Mouse (Mus musculus) ES-CJ7 (cell line): ENCODE data around the gene Cntln.

Source experiments
- DNase-seq: peaks from one replicate; pipeline ENCODE4 v3.0.0; 2011; ENCODE audit warnings: low read depth, low spot score

The Cntln gene

DNA sequence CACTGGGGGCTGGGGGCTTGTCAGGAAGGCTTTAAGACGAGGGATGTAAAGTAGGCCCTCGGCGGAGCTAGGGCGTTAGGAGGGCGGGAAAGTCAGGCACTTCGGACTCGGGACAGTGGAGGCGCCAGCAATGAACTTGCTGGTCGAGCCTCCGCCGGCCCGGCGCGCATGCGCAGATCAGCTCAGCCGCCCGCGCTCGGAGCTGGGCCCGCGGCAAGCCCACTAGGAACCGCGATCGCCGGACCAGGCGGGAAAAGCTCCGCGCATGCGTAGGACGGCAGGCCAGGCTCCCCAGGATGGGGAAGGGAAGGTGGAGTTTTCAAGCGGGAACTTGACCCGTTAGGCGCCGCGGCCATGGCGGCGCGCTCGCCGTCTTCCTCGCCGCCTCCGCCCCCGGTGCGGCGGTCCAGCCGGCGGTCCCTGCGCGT lies at the start of gene Cntln:
Gene Cntln (plus strand): TSS at position 199 of the 428 bp plus-strand sequence.
- peak; percentile 94 for DNase-seq

DNA sequence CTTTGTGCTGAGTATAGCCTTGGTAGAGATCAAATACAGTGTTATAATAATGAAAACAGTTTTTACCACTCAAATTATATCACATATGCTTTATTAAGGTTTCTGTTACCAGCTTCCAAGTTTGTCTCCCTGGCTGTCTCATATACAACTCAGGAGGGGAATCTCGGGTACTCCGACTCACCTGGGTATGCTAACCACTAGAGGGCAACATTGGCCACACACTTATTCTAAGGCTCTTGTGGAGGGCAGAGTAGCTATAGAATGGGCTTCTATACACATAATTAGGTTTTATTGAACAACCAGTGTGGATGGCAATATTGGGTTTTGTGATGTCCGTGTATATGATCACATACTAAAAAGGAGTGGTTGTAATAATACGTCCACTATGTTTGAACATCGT lies 47.1 kb upstream of the Cntln start:
- peak; percentile 62 for DNase-seq

DNA sequence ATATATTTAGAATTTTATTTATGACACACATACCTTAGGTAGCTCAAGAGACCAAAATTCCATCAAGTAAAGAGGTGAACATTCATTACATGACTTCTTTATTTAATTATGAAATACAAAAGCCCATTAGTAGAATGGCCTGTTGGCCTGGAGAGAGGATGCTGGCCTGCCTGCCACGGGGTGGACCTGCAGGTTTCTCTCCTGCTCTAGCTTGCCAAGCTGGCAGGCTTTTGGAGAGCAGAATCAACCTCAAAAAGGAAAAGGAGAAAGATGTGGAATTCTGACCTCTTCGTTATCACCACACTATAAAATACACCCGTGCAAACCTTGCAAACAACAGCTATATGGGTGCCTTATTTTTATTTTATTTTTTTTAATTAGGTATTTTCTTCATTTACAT lies 45.6 kb upstream of the Cntln start:
- DNase-seq = no peak

DNA sequence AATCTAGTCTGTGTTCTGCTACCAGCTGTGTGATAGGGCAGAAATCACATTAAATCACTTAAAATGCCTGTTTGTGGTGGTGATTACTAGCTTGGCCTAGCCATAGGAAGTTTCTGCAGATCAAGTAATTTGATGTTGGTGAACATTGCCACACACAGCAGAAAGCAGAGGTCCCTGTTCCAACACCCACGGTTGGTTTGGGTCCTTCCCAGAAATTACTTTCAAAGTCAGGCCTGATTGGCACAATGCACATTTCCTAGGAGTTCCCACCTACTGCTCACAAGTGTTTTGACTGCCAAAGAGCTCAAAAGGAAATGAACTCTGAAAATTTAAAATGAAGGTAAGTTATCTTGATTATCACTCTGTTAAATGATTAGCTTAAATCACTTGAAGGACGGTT lies 44.6 kb upstream of the Cntln start:
- no peak for DNase-seq

DNA sequence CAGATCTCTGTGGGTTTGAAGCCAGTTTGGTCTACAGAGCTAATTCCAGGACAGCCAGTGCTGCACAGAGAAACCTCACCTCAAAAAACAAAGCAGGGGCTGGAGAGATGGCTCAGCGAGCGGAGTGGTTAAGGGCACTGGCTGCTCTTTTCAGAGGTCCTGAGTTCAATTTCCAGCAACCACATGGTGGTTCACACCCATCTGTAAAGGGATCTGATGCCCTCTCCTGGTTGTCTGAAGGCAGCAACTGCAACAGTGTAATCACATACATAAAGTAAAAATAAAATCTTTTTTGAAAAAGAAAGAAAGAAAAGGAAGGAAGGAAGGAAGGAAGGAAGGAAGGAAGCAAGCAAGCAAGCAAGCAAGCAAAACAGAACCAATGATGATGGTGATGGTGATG lies 26.5 kb upstream of the Cntln start:
- DNase-seq = peak; percentile 33

DNA sequence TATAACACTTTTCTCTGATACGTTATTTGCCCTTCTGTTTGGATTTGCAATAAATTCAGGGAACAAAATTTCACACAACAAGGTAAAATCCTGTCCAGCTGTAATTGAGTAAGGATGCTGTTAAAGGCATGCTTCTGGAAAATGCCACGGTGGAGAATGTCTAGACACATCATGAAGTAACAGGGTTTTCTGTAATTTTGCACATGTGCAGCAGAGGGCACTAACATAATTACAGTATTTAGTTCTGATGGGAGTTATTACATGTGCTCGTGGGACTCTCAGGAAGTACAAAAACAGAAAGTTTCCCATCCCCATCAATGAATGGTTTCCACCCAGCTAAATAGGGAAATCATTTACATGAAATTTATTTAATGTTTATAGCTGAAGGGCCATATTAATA lies 7.8 kb upstream of the Cntln start:
- DNase-seq = no peak

DNA sequence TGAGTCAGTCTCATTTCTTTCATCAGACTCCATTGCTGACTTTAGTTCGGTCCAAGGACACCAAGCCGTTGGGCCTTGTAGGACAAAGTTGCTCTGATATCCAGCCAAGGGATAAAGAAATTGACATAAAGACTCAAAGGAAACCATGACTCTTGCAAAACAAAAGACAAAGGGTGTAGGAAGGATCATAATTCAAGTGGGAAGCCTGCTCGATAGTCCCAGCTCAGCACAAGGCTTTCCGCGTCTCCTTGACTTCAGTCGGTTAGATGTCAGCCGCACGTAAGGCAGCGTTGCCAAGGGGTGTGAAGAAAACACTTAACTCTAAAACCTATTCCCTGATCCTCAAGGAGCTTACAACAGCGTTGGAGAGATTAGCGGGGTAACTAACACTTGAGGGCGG lies 463 bp upstream of the Cntln start:
- DNase-seq = no peak

DNA sequence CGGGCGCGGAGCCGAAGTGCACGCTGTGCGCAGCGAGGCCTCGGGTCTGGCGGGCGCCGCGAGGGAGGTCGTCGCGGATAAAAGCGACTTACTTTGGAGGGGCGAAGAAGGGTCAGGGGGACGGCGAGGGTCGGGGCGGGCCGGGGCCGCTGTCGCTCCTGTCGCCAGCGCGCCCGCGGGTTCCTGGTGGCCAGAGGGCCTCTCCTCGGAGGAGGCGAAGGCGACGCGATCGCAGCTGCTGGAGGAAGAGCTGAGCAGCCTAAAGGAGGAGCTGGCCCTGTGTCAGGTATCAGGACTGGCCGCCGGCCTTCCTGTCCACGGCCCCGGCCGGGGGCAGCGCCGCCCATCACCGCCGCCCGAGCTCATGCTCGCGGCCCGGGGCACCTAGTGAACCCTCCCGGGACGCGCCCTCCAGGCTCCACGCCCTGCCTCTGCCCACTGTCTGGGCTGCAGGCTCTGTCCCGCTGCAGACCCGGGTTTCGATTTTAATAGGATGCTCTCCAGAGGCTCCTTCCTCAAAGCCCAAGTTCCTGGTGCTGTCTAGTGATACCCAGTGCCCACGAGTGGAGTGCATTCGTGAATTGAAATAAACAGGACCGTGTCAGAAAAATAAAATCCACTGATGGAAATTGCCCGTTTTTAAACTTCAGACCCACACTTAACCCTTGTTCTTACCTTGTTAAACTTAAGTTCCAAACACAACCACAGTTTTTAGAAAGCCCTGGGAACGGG lies 596 bp downstream of the Cntln start:
- peak; percentile 12 for DNase-seq

DNA sequence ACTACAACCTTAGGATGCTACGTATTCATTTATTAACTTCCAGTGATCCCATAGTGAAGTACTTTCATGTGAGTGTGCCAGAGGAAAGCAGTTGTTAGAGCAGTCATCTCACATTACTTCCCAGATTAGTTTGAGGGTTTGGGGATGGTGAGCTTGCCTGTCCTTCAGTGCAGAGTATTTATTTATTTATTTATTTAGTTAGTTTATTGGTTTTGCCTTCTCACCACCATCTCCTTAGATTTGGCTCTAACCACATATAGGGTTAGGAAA lies 1.1 kb downstream of the Cntln start:
- no peak for DNase-seq

DNA sequence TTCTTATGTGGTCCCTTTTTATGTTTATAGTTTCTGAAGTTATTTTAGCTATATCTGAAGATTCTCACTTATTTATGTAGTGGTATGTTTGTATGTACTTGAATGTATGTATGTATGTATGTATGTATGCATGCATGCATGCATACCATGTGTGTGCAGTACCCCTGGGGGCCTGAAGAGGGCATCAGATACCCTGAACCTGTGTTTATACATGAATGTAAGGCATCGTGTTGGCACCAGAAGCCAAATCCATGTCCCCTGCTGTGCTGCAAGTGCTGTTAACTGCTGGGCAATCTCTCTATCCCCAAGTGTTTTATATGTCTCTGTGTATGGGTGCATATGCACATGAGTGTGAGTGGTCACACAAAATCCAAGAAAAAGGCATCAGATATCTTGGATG lies 34.3 kb downstream of the Cntln start:
- DNase-seq = peak; percentile 33

DNA sequence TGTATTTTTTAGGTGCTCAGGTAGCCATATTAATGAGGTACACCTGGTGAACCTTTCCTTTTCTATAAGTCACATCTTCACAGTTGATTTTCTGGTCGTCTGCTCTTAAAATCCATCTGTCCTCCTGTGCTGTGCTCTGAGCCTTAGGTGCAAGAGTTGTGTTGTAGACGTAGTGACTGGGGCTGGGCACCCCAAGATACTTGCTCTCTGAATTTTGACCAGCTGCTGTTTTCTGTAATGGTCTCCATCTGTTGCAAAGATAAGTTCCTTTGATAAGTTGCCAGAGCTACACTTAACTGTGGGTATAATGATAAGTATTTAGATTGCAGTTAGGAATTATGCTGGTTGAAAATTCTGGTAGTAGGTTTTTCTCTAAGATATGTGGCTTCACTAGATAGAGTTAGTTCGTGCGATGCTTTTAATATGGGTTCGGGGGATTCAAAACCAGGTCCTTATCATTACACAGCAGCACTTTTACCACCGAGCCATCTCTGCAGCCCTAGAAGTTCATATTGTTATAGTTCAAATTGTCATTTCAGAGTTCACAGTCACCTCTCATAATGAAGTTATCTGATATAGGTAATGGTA lies 50.3 kb downstream of the Cntln start:
- no peak for DNase-seq

DNA sequence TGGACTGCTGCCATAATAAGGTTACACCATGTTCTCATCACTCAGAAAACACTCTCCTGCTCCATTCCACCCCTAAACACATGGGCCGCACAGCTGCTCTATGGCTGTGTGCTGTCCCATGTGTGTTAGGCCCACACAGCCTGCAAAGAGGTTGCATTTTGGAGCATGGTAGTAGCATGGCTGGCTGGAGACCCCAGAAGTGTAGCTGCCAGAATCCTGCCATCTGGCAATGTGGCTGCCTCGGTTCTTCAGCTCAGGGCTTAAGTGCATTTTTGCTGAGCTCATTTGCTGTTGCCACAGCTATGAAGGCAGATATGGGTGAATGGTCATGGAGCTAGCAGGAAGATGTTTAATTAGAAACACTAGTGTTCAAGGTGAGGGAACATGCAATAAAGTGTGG lies 58.0 kb downstream of the Cntln start:
- no peak for DNase-seq

DNA sequence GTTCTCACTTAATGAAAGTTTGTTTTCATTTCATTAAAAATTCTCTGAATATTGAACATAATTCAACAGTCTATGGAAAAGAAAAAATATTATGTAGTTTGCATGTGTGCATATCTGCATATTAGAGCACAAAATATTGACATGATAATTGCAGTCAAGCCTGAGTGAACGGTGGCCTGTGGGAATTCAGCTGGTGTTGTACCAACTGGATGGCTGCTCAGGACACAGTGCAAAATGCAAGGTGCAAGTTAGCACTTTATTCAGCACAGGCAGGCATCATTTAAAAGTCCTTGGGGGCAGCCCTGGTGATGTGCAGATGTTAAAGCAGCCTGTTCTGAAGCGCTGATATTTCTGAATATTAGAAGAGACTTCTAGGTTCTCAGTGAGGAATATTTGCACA lies 58.5 kb downstream of the Cntln start:
- DNase-seq = no peak

DNA sequence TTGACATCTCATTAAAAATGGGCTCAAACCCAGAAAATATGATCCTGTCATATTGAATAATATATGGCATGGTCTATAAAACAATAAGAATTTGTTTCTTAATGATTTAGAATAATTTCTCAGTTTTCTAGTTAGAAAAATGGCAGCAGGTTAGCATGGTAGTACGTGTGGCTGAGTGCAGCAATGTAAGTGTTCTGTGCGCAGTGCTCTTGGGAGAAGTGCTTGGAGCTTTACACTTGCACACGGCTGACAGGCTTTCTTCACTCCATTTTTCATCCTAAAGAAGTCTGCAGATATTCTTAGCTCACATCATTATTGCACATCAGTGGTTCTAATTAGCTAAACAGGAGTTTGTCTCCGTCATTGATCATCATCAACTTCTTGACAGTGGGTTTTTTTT lies 60.0 kb downstream of the Cntln start:
- no peak for DNase-seq

DNA sequence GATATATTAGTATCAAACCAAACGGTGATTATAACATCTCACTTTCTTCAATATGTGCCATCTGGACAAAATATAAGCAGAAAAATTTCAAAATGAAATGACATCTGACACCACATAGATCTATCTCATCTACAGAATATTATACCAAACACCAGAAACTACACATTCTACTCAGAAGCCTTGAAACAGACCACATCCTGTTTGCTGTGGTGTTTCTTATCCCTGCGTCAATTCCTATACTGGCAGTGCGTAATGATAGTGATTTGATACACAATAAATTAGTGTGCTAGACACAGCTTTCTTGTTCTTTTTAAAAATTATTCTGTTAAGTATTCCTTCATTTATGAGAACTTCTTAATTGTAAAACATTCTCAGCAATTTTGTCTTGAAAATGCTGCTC lies 62.3 kb downstream of the Cntln start:
- no peak for DNase-seq

DNA sequence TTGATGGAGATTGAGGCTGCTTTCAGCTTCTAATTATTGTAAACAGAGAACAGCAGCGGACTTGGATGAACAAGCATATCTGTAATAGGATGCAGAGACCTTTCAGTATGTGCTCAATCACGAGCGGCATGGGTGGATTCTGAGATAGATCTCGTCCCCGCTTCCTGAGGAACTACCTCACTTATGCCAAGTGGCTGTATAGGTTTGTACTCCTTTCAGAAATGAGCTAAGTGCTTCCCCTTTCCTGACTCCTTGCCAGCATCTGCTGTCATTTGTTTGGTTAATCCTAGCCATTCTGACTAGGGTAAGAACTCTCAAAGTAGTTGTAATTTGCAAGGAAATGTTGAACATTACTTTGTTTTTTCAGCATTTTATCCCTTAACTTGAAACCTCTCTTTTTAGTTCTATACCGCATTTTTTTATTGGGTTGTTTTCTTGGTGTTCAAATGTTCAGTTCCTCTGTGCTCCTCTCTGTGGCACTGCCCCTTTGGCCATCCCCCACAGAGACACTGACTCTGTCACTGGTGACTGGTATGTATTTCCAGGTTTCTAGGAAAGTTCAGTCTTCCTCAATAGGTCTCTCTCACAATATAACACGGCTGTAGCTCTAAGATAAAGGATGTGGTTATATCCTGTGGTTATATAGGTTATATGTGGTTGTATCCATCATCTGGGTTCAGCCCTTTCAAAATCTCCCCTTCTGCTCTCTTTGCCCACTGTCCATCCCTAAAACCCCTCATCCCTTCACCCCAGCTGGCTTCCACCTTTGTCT lies 93.0 kb downstream of the Cntln start:
- no peak for DNase-seq

DNA sequence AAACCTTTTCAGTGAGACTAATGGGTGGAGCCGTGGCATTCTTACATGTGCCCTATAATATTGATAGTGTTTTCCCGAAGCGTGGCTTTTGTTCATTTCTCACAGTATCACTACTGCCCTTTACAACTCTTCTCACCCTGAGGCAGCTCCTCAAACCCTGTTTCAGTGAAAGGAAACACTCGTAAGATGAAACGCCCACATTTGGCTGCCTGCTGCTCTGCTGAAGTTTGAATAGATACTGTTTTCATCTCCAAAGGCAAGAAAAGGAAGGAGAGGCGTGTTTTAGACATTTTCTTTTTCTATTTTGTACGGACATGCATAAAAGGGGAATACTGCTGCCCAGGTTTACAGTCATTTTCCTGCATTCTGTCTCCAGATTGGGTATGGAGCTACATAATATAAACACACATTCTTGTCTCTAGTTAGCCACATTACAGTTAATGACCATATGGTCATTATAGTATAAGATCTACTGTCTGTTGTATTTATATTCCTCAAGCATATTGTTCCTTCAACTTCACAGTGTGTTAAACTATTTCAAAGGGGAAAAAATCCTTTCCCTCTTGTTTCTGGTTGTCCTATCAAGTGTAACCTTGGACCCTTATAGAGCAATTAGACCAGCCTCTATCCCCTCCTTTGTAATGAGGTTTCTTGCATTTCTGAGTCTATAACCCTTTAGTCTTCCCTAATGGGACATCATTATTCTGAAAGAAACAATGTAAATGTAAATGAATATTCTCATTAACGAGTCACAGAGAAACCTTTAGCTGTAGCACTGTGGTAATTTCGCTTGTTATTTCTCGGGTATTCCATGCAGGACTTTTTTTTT lies 111.6 kb downstream of the Cntln start:
- no peak for DNase-seq

DNA sequence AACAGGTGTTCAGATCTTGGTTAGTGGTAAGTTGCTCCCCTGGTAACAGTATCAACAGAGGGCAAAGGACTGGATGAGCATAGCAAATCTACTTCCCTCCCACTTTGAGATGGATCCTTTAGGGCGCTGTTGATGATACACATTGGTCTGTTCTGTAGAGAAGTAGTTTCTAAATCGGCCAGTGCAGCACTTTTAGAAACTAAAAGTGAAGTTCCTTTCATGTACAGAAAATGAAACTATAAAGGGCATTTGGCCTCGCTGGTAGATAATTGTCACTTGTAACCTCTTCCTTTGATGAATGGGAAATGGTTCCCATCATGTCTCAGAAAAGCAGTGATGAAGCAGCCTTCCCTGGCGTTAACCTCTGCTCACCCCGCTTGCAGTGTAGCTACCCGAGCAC lies 121.5 kb downstream of the Cntln start:
- no peak for DNase-seq

DNA sequence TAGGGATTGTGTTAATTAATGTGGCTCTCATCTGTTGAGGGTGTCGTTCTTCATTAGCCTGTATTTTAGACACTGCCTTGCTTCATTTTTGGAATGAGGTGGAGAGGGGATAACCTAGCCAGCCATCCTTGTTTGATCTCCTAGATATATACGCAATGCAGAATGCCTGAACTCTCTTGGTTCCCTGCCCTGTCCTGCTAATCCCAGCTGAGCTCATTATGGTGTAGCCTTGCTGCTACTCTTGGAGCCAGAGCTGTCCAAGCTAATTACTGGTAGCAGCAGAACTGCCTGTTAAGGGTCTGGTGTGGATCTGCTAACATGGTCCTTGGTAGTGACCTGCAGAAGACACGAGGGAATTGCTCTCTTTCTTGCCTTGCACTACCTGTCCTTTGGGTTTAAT lies 122.7 kb downstream of the Cntln start:
- DNase-seq = no peak

DNA sequence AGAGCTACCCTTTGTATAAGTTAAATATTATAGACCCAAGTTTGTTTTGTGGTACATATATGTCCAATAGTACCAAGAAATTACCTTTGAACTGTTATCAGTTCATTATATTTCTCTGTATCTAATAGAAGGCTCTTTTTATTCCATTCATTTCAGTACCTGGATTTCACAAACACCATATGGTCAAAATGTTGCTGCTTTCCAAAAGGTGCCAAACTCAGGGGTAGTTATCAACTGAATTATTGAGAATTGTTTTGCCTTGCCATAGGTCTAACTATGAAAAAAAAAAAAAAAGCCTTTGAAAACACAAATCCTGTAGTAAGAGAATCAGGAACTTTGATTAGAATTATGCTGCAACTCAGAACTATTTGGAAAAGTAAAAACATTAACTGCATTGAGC lies 126.7 kb downstream of the Cntln start:
- no peak for DNase-seq

DNA sequence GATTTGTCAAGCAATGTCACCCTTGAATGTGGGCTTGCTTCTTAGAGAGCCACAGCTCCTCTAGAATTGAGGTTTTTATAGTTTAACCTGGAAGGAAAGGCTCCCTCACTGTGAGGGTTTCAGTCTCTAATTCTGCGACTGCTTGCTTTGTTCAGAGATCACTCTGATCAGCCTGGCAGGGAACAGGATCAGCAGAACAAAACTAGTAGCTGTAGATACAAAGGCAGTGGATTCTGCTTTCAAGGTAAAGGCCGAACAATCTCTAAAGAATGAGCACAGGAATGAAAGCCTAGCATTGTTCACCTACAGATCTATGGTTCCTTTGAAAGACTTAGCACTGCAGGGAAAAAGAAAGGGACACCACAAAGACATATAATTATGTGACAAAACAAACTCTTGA lies 161.6 kb downstream of the Cntln start:
- DNase-seq = no peak

DNA sequence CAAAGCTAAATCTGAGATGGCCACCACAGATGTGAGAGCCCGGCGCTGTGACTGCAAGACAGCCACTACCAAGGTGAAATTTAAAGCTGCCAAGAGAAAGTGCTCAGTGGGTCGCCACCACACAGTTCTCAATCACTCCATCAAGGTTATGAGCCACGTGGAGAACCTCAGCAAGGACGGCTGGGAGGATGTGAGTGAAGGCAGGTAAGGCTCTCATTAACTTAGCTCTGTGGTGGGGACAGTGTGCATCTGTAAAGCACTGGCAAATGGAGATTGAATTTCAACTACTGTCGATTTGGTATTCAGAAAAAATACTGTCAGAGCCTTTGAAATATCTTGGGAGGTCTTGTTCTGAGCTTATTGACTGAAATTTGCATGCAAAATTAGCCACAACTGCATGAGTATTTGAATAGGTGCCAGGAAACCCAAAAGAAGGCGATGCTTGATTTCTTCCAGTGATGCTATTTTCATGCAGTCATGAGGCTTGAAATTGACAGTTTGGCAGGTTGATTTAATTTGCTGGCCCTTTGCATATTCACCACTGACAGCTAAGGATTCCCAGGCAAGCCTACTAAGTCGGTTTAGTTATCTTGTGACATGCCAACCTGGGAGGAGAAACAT lies 165.9 kb downstream of the Cntln start:
- no peak for DNase-seq
